Mouse (Mus musculus): Measurements from ENCODE around the gene Dpp6.

GRCm38 (mm10) chr5:26887496-26887895 lies 70.5 kb downstream of the Dpp6 start:
- TF ChIP-seq CTCF (IDR thresholded peaks at IDR 0.05; ENCODE audit: low read depth) (no peak), EP300 (optimal IDR thresholded peaks at IDR 0.05) (no peak)
